Mouse (Mus musculus): Measurements from ENCODE around the gene Slc23a2. TPM values are rescaled to one million over a fixed set of nuclear protein-coding genes. Genes with fewer than 3 reads are reported as not detected.

Slc23a2 gene
- polyA plus RNA-seq, 1 experiment from 2014 or later = 11.1 TPM

GRCm38 (mm10) chr2:132036326-132036725 lies 108.6 kb downstream of the Slc23a2 start:
- Histone ChIP-seq H3K9me3 (ENCODE audit: control insufficient read depth, low read length) (no peaks in the 10 kb centered on the region), H3K4me1 (replicated peaks; ENCODE audit: control insufficient read depth, insufficient read depth, low read length) (no peaks in the 10 kb centered on the region; the same call in 1 of the 2 replicates), H3K27me3 (ENCODE audit: control insufficient read depth, insufficient read depth, low read depth, low read length) (no peaks in the 10 kb centered on the region; the same call in 1 of the 2 replicates), H3K4me3 (ENCODE audit: low read length) (no peak overlapping the region), H3K36me3 (ENCODE audit: control insufficient read depth, insufficient read depth, low read length) (no peaks in the 10 kb centered on the region), H3K4me2 (ENCODE audit: low read depth, low read length) (no peak overlapping the region), H3K27ac (ENCODE audit: low read length) (no peak overlapping the region), H3K9ac (ENCODE audit: low read length) (no peak overlapping the region)
- WGBS = 70% methylated on average over 5 of the region's 5 CpGs
- ATAC-seq (ENCODE audit: low read depth) = no peak

GRCm38 (mm10) chr2:132035470-132035835 lies 109.5 kb downstream of the Slc23a2 start:
- ATAC-seq (ENCODE audit: low read depth) = no peak
- no peak overlapping the region for H3K9ac ChIP-seq (ENCODE audit: low read length)
- H3K4me1 ChIP-seq (replicated peaks; ENCODE audit: control insufficient read depth, insufficient read depth, low read length) = peaks cover 9% of the 10 kb centered on the region
- no peaks in the 10 kb centered on the region for H3K9me3 ChIP-seq (ENCODE audit: control insufficient read depth, low read length)
- no peak overlapping the region for H3K4me3 ChIP-seq (ENCODE audit: low read length)
- H3K36me3 ChIP-seq (ENCODE audit: control insufficient read depth, insufficient read depth, low read length) = no peaks in the 10 kb centered on the region
- H3K4me2 ChIP-seq (ENCODE audit: low read depth, low read length) = no peak overlapping the region
- no peak overlapping the region for H3K27ac ChIP-seq (ENCODE audit: low read length)
- 68% methylated on average over 11 of the region's 11 CpGs for WGBS
- H3K27me3 ChIP-seq (ENCODE audit: control insufficient read depth, insufficient read depth, low read depth, low read length) = no peaks in the 10 kb centered on the region; the same call in 1 of the 2 replicates

- no peak overlapping the region for H3K27ac ChIP-seq (ENCODE audit: low read length)
- 71% methylated on average over 4 of the region's 4 CpGs for WGBS
- no peaks in the 10 kb centered on the region for H3K9me3 ChIP-seq (ENCODE audit: control insufficient read depth, low read length)
- no peak overlapping the region for H3K9ac ChIP-seq (ENCODE audit: low read length)
- ATAC-seq (ENCODE audit: low read depth) = no peak
- peaks cover 10% of the 10 kb centered on the region for H3K4me1 ChIP-seq (replicated peaks; ENCODE audit: control insufficient read depth, insufficient read depth, low read length)
- H3K36me3 ChIP-seq (ENCODE audit: control insufficient read depth, insufficient read depth, low read length) = no peaks in the 10 kb centered on the region
- H3K4me2 ChIP-seq (ENCODE audit: low read depth, low read length) = no peak overlapping the region
- no peaks in the 10 kb centered on the region; the same call in 1 of the 2 replicates for H3K27me3 ChIP-seq (ENCODE audit: control insufficient read depth, insufficient read depth, low read depth, low read length)
- H3K4me3 ChIP-seq (ENCODE audit: low read length) = no peak overlapping the region
These were observed 110.1 kb downstream of the Slc23a2 start for GRCm38 (mm10) chr2:132034590-132035469.

GRCm38 (mm10) chr2:132031364-132032095 lies 113.4 kb downstream of the Slc23a2 start:
- Histone ChIP-seq H3K27ac (ENCODE audit: low read length) (no peak overlapping the region), H3K4me2 (ENCODE audit: low read depth, low read length) (0 out of 2 replicates have a peak overlapping the region, but pooled peaks have one; percentile 94), H3K9me3 (ENCODE audit: control insufficient read depth, low read length) (no peaks in the 10 kb centered on the region), H3K27me3 (ENCODE audit: control insufficient read depth, insufficient read depth, low read depth, low read length) (peaks cover 12% of the 10 kb centered on the region; the same call in 1 of the 2 replicates), H3K4me1 (replicated peaks; ENCODE audit: control insufficient read depth, insufficient read depth, low read length) (peaks cover 17% of the 10 kb centered on the region), H3K9ac (ENCODE audit: low read length) (no peak overlapping the region), H3K4me3 (ENCODE audit: low read length) (no peak overlapping the region), H3K36me3 (ENCODE audit: control insufficient read depth, insufficient read depth, low read length) (no peaks in the 10 kb centered on the region)
- 75% methylated on average over 11 of the region's 11 CpGs for WGBS
- ATAC-seq (ENCODE audit: low read depth) = no peak

- H3K36me3 ChIP-seq (ENCODE audit: control insufficient read depth, insufficient read depth, low read length) = no peaks in the 10 kb centered on the region
- peak; percentile 2; the same call in 1 of the 2 replicates for ATAC-seq (ENCODE audit: low read depth)
- peak overlapping the region; percentile 94 for H3K4me2 ChIP-seq (ENCODE audit: low read depth, low read length)
- peak overlapping the region; percentile 66 for H3K4me3 ChIP-seq (ENCODE audit: low read length)
- WGBS = 16% methylated on average over 23 of the region's 23 CpGs
- H3K27me3 ChIP-seq (ENCODE audit: control insufficient read depth, insufficient read depth, low read depth, low read length) = peaks cover 12% of the 10 kb centered on the region; the same call in 1 of the 2 replicates
- H3K4me1 ChIP-seq (replicated peaks; ENCODE audit: control insufficient read depth, insufficient read depth, low read length) = peaks cover 17% of the 10 kb centered on the region
- H3K9me3 ChIP-seq (ENCODE audit: control insufficient read depth, low read length) = no peaks in the 10 kb centered on the region
- H3K9ac ChIP-seq (ENCODE audit: low read length) = peak overlapping the region; percentile 69
- H3K27ac ChIP-seq (ENCODE audit: low read length) = peak overlapping the region; percentile 40
These were observed 114.2 kb downstream of the Slc23a2 start for GRCm38 (mm10) chr2:132030418-132031363.

- peak within 1 kb of the TSS; percentile 94 for H3K4me2 ChIP-seq (ENCODE audit: low read depth, low read length)
- H3K9ac ChIP-seq (ENCODE audit: low read length) = peak within 1 kb of the TSS; percentile 69
- peak within 1 kb of the TSS; percentile 67 for H3K27ac ChIP-seq (ENCODE audit: low read length)
- peaks cover 12% of the 10 kb centered on the region; the same call in 1 of the 2 replicates for H3K27me3 ChIP-seq (ENCODE audit: control insufficient read depth, insufficient read depth, low read depth, low read length)
- H3K4me1 ChIP-seq (replicated peaks; ENCODE audit: control insufficient read depth, insufficient read depth, low read length) = peaks cover 17% of the 10 kb centered on the region
- peak; percentile 95 for ATAC-seq (ENCODE audit: low read depth)
- H3K4me3 ChIP-seq (ENCODE audit: low read length) = peak within 1 kb of the TSS; percentile 66
- H3K36me3 ChIP-seq (ENCODE audit: control insufficient read depth, insufficient read depth, low read length) = no peaks in the 10 kb centered on the region
- H3K9me3 ChIP-seq (ENCODE audit: control insufficient read depth, low read length) = no peaks in the 10 kb centered on the region
- under 1% methylated on average over 45 of the region's 48 CpGs for WGBS
These were observed 115.1 kb downstream of the Slc23a2 start, which contains the start of gene Rassf2 for GRCm38 (mm10) chr2:132029646-132030417. Rassf2 (minus strand) TSS chr2:132030258.

GRCm38 (mm10) chr2:132028894-132029605 lies 115.9 kb downstream of the Slc23a2 start:
- Histone ChIP-seq H3K4me1 (replicated peaks; ENCODE audit: control insufficient read depth, insufficient read depth, low read length) (peaks cover 17% of the 10 kb centered on the region), H3K27ac (ENCODE audit: low read length) (peak overlapping the region; percentile 67), H3K36me3 (ENCODE audit: control insufficient read depth, insufficient read depth, low read length) (no peaks in the 10 kb centered on the region), H3K27me3 (ENCODE audit: control insufficient read depth, insufficient read depth, low read depth, low read length) (peaks cover 12% of the 10 kb centered on the region; the same call in 1 of the 2 replicates), H3K4me3 (ENCODE audit: low read length) (peak overlapping the region; percentile 66), H3K9me3 (ENCODE audit: control insufficient read depth, low read length) (no peaks in the 10 kb centered on the region), H3K4me2 (ENCODE audit: low read depth, low read length) (peak overlapping the region; percentile 94), H3K9ac (ENCODE audit: low read length) (peak overlapping the region; percentile 69)
- WGBS = under 1% methylated on average over 36 of the region's 36 CpGs
- ATAC-seq (ENCODE audit: low read depth) = peak; percentile 27
